Mouse (Mus musculus) testis, adult 2 months (tissue): Measurements from ENCODE around the gene Alox12. TPM values are rescaled to one million over a fixed set of nuclear protein-coding genes. Genes with fewer than 3 reads are reported as not detected.

Experiments used
- H3K27ac ChIP-seq: fragments of 200-500 bp; 2 replicates; pipeline ENCODE4 v1.5.1; 2012; ENCODE audit warnings: low read depth, low read length; ENCODE audit not compliant: control insufficient read depth, insufficient read depth
- H3K27me3 ChIP-seq: fragments of 200-500 bp; 2 replicates; pipeline ENCODE4 v1.6.1; 2012; ENCODE audit warnings: mild to moderate bottlenecking, low read length, moderate library complexity; ENCODE audit not compliant: control insufficient read depth, insufficient read depth
- H3K36me3 ChIP-seq: fragments of 200-500 bp; 2 replicates; pipeline ENCODE4 v1.6.1; 2012; ENCODE audit warnings: mild to moderate bottlenecking, low read length; ENCODE audit not compliant: control insufficient read depth, insufficient read depth
- H3K4me1 ChIP-seq: fragments of 200-500 bp; 2 replicates; pipeline ENCODE4 v1.6.1; 2012; ENCODE audit warnings: low read length; ENCODE audit not compliant: control insufficient read depth, insufficient read depth
- H3K4me3 ChIP-seq: fragments of 200-500 bp; 2 replicates; pipeline ENCODE4 v1.5.1; 2012; ENCODE audit warnings: low read depth, mild to moderate bottlenecking, low read length, moderate library complexity, mixed read lengths; ENCODE audit not compliant: control insufficient read depth
- CTCF ChIP-seq: fragments of 200-500 bp; IDR thresholded peaks from 2 replicates; pipeline ENCODE4 v1.5.1; 2012; ENCODE audit warnings: low read depth, mild to moderate bottlenecking, inconsistent platforms, low read length, moderate library complexity; ENCODE audit not compliant: control insufficient read depth, insufficient read depth, insufficient replicate concordance
- POLR2A ChIP-seq: fragments of 200-500 bp; IDR thresholded peaks from 2 replicates; pipeline ENCODE4 v1.6.1; 2012; ENCODE audit warnings: low read depth, mild to moderate bottlenecking, inconsistent platforms, low read length, moderate library complexity; ENCODE audit not compliant: control insufficient read depth
- polyA plus RNA-seq: library from polyadenylated mRNA; depleted of rRNA; stranded (reverse); fragments of >200 nt; gene quantifications from 2 replicates; pipeline ENCODE4 v1.2.3, GENCODE M21; 2012

The Alox12 gene
- polyA plus RNA-seq, 1 experiment = 4.2 TPM

DNA sequence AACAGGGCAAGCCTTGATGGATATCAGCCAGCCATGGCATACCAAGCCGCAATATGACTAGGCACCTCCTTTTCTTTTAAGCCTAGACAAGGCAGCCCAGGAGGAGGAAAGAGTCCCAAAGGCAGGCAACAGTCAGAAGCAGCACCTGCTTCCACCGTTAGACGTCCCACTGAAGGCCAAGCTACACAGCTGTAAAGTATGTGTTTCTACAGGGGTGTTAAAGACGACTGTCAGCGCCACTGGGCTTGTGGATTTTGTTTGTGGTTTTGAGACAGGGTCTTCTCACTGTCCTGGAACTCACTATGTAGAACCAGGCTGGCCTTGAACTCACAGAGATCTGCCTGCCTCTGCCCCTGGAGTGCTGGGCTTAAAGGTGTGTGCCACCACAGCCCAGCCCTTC, 30.5 kb upstream of the Alox12 start:
- Histone ChIP-seq H3K36me3 (no peaks in the 10 kb centered on the region), H3K4me3 (no peak overlapping the region), H3K27me3 (no peaks in the 10 kb centered on the region), H3K27ac (no peak overlapping the region), H3K4me1 (peaks cover 3% of the 10 kb centered on the region)
- TF ChIP-seq CTCF (no peak), POLR2A (no peak)

GRCm38 (mm10) chr11:70284757-70285156, 29.6 kb upstream of the Alox12 start:
- Histone ChIP-seq H3K27me3 (no peaks in the 10 kb centered on the region), H3K36me3 (no peaks in the 10 kb centered on the region), H3K4me1 (no peaks in the 10 kb centered on the region; the same call in 1 of the 2 replicates), H3K27ac (no peak overlapping the region), H3K4me3 (no peak overlapping the region)
- TF ChIP-seq CTCF = no peak
- TF ChIP-seq POLR2A = no peak

DNA sequence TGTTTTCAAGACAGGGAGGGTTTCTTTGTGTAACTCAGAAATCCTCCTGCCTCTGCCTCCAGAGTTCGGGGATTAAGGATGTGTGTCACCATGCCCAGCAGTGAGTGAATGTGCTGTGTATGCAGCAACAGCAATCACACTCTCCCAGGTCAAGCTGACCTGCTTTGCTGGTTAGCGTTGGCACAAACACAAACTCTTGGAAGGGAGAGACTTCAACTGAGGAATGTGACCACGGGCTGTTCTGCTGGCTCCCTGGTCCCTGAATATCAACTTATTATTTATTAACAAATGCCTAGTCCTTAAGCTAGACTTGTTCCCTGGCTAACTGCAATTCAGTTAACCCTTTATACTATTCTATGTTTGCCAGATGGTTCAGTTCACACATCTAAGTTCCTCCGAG, 28.5 kb upstream of the Alox12 start:
- Histone ChIP-seq H3K27me3 (no peaks in the 10 kb centered on the region), H3K27ac (no peak overlapping the region), H3K4me3 (no peak overlapping the region), H3K36me3 (no peaks in the 10 kb centered on the region), H3K4me1 (no peaks in the 10 kb centered on the region)
- TF ChIP-seq CTCF = no peak
- TF ChIP-seq POLR2A = no peak

DNA sequence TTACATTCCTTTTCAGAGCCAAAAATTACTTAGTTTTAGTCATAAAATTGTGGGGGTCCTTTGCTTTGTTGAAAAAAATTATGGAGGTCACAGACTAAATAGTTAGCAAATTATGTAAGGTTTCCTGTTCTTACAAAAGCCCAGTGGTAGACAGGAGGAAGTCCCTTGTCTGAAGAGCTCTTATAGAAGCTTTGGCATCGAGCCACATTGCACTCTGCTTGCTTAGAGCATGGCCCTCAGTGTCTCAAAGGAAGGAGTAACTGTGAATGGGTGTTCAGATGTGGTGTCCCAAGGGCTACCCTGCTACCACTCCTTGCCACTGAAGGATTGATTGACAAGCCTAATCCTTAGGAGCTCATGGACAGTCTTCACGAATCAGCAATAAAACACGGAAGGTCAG, 25.3 kb upstream of the Alox12 start:
- H3K27ac ChIP-seq = no peak overlapping the region

GRCm38 (mm10) chr11:70278961-70279360, 23.8 kb upstream of the Alox12 start:
- TF ChIP-seq CTCF (no peak), POLR2A (no peak)
- Histone ChIP-seq H3K4me1 (no peaks in the 10 kb centered on the region), H3K27me3 (no peaks in the 10 kb centered on the region), H3K4me3 (no peak overlapping the region), H3K36me3 (no peaks in the 10 kb centered on the region), H3K27ac (no peak overlapping the region)

More for the DNA sequence above, 25.3 kb upstream of the Alox12 start:
- no peak overlapping the region for H3K4me3 ChIP-seq
- H3K27me3 ChIP-seq = no peaks in the 10 kb centered on the region
- no peaks in the 10 kb centered on the region for H3K36me3 ChIP-seq
- no peaks in the 10 kb centered on the region for H3K4me1 ChIP-seq
- TF ChIP-seq CTCF = no peak
- no peak for TF ChIP-seq POLR2A

DNA sequence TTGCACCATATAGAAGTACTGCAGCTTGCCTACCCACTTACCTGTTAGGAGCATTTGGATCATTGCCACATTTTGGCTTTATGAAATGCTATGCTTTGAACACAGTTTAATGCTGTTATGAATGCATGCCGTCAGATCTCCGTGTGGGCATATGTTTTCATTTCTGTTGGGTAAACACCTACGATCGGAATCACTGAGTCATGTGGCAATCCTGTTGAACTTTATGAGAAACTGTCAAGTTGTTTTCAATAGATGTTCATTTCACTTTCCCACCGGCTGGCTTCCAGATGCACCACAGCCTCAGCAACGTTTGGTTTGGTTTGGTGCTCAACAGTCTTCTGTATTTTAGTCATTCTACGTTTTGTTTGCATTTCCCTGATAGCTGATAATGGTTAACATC, 16.5 kb upstream of the Alox12 start:
- H3K27me3 ChIP-seq = no peaks in the 10 kb centered on the region
- no peaks in the 10 kb centered on the region for H3K36me3 ChIP-seq
- H3K27ac ChIP-seq = no peak overlapping the region
- no peak for TF ChIP-seq CTCF
- no peak for TF ChIP-seq POLR2A
- H3K4me3 ChIP-seq = no peak overlapping the region
- no peaks in the 10 kb centered on the region for H3K4me1 ChIP-seq

- Histone ChIP-seq H3K4me1 (no peaks in the 10 kb centered on the region), H3K27ac (0 out of 2 replicates have a peak overlapping the region, but pooled peaks have one; percentile 49), H3K4me3 (no peak overlapping the region), H3K27me3 (no peaks in the 10 kb centered on the region), H3K36me3 (no peaks in the 10 kb centered on the region)
- TF ChIP-seq POLR2A (no peak), CTCF (no peak)
These were observed 11.3 kb upstream of the Alox12 start for GRCm38 (mm10) chr11:70266405-70266804.

DNA sequence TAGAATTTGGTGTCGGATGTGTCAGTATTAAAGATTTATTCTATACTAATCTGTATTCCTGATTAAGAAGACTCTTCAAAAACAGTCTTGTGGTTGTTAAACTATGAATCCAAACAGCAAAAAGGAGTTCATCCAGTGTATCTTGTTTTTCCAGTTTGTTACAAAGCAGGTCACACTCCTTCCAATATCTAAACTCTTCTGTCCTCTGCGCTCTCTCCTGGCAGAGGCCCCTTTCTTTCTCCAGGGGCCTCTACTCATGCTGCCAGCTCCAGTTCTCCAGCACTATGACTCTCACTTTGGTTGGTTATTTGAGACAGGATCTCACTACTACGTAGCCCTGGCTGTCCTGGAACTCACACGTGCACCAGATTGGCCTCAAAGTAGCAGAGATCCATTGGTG, 10.7 kb upstream of the Alox12 start:
- Histone ChIP-seq H3K36me3 (no peaks in the 10 kb centered on the region), H3K4me3 (no peak overlapping the region), H3K27me3 (no peaks in the 10 kb centered on the region), H3K27ac (no peak overlapping the region), H3K4me1 (no peaks in the 10 kb centered on the region)
- TF ChIP-seq CTCF (no peak), POLR2A (no peak)
